Mouse (Mus musculus): ENCODE measurements at regions not wholly inside any gene's neighbourhood (a gene's known extent, or its start where the extent isn't known, plus 50 kb on each side); places are given as distances from the start of the nearest gene placed in this dataset.
A peak's percentile ranks its signal among the peaks of the same experiment; 100 is the strongest.

DNA sequence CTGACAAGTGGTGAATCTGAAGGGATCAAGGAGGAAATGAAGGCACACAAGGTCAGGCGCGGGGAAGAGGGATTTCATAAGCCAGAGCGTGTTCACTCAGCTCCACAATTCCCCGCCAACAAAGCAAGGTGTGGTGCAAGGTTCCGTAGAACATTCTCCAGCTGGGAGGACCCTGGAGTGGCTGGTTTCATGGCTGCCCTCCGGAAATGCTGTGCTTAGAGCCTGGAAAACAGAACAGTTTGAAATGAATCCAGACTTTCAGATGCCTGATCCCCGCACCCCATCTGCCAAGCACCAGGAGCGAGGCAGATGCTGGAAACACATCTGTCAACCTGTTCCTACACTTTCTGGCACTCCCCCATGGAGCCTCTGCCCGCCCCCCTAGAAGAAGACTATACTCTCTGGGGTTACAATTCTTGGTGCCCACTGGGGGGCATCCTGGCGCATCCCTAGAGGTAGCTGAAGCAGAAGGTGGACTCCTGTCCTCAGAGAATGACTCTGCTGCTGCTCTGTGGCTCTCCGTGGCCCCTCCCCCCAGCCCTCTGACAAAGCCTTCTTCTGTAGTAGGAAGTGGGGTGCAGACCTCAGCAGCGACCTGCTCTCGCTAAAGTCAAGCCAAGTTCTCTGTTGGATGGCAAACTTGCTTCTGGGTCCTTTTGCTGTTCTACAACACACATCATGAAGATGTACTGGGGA lies 54.5 kb upstream of the Mafb start:
- 14% methylated on average over 13 of the region's 13 CpGs for WGBS
- DNase-seq (ENCODE audit: low read depth, low spot score), result no peak

DNA sequence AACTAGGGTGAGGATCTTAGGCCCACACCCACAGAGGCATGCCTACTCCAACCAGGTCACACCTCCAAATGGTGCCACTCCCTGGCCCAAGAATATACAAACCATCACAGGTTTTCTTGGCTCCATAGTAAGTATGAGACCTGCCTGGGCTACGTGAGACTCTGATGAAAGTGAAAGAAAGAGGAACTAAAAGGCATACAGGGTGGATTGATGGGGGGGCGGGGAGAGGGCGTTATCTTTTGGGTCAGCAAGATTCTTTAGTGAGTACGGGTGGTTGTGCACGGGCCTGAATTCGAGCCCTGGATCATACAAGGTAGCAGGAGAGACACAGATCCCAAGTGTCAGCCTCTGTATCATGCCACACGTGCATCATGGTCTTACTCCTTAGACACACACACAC lies 57.6 kb upstream of the Mafb start:
- DNase-seq (ENCODE audit: low read depth, low spot score), result no peak
- 79% methylated on average over 7 of the region's 7 CpGs for WGBS

DNA sequence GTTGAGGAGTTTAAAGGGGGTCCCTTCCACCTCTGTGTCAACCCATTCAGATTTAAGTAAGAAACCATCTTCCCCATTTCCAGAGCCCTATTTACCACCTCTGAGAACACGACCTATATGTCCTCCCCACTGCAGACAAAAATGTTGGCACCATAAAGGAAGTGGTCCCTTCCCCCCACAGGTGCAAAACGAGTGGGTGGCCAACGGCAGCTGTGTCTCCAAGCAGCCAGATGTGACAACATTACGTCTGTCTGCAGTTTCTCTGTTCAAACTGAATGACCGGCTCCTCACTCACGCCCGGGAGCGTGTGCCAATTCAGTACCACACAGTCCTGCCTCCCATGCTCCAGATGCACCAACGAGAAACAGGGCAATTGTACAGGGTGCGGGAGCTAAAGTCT lies 60.6 kb upstream of the Mafb start:
- 47% methylated on average over 10 of the region's 10 CpGs for WGBS
- no peak for DNase-seq (ENCODE audit: low read depth, low spot score)

- WGBS, result 45% methylated on average over 10 of the region's 10 CpGs
- DNase-seq (ENCODE audit: low read depth, low spot score), result no peak
Measured at GRCm38 (mm10) chr2:160433252-160433651, 66.4 kb upstream of the Mafb start.

DNA sequence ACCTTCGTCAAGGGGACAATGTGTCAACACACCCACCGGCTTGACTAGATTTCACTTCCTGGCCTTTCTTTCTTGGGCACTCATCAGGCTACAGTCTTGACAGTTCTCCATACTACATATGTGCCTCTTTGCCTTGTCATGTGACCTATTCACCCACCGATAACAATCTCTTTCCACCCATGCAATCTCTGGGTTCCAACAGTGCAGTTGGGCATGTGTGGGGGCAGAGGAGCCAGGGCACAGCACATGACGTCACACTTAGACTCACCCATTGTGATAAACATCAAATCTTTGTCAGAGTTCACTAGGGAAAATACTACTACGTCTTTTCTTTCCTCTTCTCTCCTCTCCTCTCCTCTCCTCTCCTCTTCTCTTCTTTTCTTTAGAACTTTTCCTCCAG lies 67.8 kb upstream of the Mafb start:
- WGBS, result 75% methylated on average over 5 of the region's 5 CpGs

GRCm38 (mm10) chr2:160435622-160436021 lies 68.8 kb upstream of the Mafb start:
- 70% methylated on average over 3 of the region's 3 CpGs for WGBS
- no peak for DNase-seq (ENCODE audit: low read depth, low spot score)

More for the DNA sequence above, 67.8 kb upstream of the Mafb start:
- no peak for DNase-seq (ENCODE audit: low read depth, low spot score)

- 86% methylated on average over 2 of the region's 2 CpGs for WGBS
- DNase-seq (ENCODE audit: low read depth, low spot score), result no peak
Measured at GRCm38 (mm10) chr2:160439028-160439427, 72.2 kb upstream of the Mafb start.

- no peak for DNase-seq (ENCODE audit: low read depth, low spot score)
- 82% methylated on average over 9 of the region's 9 CpGs for WGBS
Measured at GRCm38 (mm10) chr2:160440236-160440635, 73.4 kb upstream of the Mafb start.

GRCm38 (mm10) chr2:160451057-160451456 lies 84.2 kb upstream of the Mafb start:
- 29% methylated on average over 8 of the region's 8 CpGs for WGBS
- DNase-seq (ENCODE audit: low read depth, low spot score), result no peak

- DNase-seq (ENCODE audit: low read depth, low spot score), result peak; percentile 1
- WGBS, result 3% methylated on average over 21 of the region's 21 CpGs
Measured at GRCm38 (mm10) chr2:160451481-160452238, 84.8 kb upstream of the Mafb start.

- DNase-seq (ENCODE audit: low read depth, low spot score), result no peak
- WGBS, result 35% methylated on average over 6 of the region's 6 CpGs
Measured at GRCm38 (mm10) chr2:160452239-160452530, 85.3 kb upstream of the Mafb start.

DNA sequence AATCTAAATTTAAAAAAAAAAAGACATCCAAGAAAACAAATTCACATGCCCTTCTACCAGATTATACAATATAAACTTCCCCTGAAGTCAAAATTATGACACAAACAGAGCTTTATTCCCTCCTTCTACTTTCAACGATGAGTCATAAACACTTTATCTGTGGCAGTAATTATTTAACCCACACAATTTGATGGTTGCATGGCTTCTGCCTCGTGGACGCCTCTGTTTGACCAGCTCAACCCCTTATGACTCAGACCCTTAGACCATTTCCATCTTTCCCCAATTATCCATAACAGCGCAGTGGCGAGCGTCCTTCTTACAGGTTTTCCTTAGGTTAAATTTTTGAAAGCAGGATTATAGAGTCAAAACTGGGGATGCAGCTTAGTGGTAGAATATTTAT lies 85.9 kb upstream of the Mafb start:
- WGBS, result 64% methylated on average over 6 of the region's 6 CpGs
- no peak for DNase-seq (ENCODE audit: low read depth, low spot score)

DNA sequence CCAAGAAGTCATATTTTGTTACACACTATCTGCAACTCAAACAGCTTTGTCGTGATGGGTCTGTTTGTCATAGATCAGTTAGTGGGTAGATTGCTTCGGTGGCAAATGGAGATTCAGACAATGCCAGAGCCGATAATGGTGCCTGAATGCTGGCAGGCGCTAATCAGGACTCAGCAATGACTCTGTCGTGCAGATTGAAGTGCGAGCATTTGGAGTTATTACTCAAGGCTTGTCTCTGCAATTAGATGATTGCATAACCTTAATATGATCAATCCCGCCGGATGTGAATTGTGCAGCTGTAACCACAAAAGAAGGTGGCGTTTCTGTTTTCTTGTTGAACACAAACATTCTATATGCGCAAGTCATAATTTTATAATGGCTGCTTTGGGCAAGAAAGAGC lies 88.8 kb upstream of the Mafb start:
- no peak for DNase-seq (ENCODE audit: low read depth, low spot score)
- 64% methylated on average over 10 of the region's 10 CpGs for WGBS

- 63% methylated on average over 8 of the region's 8 CpGs for WGBS
- DNase-seq (ENCODE audit: low read depth, low spot score), result no peak
Measured at GRCm38 (mm10) chr2:160456681-160457080, 89.8 kb upstream of the Mafb start.

- DNase-seq (ENCODE audit: low read depth, low spot score), result no peak
- 72% methylated on average over 4 of the region's 4 CpGs for WGBS
Measured at GRCm38 (mm10) chr2:160471561-160471960, 104.7 kb upstream of the Mafb start.

GRCm38 (mm10) chr2:160476181-160476580 lies 109.3 kb upstream of the Mafb start:
- 90% methylated on average over 3 of the region's 3 CpGs for WGBS
- no peak for DNase-seq (ENCODE audit: low read depth, low spot score)

- DNase-seq (ENCODE audit: low read depth, low spot score), result no peak
- WGBS, result 64% methylated on average over 7 of the region's 7 CpGs
Measured at GRCm38 (mm10) chr2:160479240-160479639, 112.4 kb upstream of the Mafb start.

GRCm38 (mm10) chr2:160485097-160485496 lies 118.2 kb upstream of the Mafb start:
- 85% methylated on average over 5 of the region's 5 CpGs for WGBS
- DNase-seq (ENCODE audit: low read depth, low spot score), result no peak

GRCm38 (mm10) chr2:160485515-160485914 lies 118.7 kb upstream of the Mafb start:
- no peak for DNase-seq (ENCODE audit: low read depth, low spot score)
- WGBS, result 71% methylated on average over 5 of the region's 5 CpGs

DNA sequence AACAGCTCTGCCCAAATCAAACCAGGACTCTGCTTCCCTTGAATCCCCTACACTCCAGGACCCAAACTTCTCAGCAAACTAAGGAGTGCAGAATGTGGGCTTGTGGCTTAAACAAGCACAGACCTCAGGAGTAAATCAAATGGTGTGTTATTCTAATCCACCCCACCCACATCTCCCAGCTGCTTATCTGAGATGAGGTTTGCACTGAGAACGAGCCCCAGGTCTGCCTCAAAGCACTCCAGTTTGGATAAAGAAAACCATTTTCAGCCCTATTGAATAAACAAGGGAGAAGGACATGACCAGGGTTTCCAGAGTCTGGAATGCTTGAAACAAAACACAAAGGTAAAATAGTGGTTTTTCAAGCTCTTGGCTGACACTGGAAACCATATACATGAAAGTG lies 132.9 kb upstream of the Mafb start:
- no peak for DNase-seq (ENCODE audit: low read depth, low spot score)
- 16% methylated on average over 1 of the region's 1 CpGs for WGBS

DNA sequence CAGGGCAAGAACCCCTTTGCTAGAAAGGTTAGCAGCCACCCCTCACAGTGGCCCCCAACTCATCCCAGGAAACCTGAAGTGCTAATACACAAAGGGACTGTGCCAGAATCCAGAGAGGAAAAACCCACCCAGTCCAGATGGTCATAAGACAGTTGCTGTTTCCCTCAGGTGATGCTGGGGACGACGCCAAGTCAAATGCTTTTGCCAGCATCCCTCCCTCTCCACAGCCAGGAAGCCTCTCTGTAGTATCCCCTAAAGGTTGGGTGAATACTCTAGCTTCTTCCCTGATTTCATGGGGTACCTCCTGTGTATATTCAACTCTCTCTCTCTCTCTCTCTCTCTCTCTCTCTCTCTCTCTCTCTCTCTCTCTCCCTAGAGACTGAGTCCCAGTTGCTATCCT lies 136.0 kb upstream of the Mafb start:
- WGBS, result 68% methylated on average over 2 of the region's 2 CpGs
- DNase-seq (ENCODE audit: low read depth, low spot score), result no peak

All from large intestine, adult 2 months (tissue).